Mouse (Mus musculus): ENCODE measurements around the gene Snapc5. TPM values are rescaled to one million over a fixed set of nuclear protein-coding genes. Genes with fewer than 3 reads are reported as not detected.
"Not testable (repeated sequence)": the region's sequence is repeated elsewhere in the genome, so short reads cannot be mapped to it uniquely, and the experiment has no call there.

Snapc5 gene
- polyA plus RNA-seq, 1 experiment, result 37.1 TPM

- TF ChIP-seq POLR2A (IDR thresholded peaks at IDR 0.05; ENCODE audit: insufficient read depth, low read length) (no peak), CTCF (IDR thresholded peaks at IDR 0.05; ENCODE audit: low read depth, low read length) (no peak), EP300 (IDR thresholded peaks at IDR 0.05; ENCODE audit: insufficient read depth, low read depth, low read length) (0 out of 2 replicates have a peak, but pooled peaks have one; percentile 38)
- no peak overlapping the region for H3K9ac ChIP-seq (ENCODE audit: low read depth, poor library complexity, severe bottlenecking)
- H3K9me3 ChIP-seq (replicated peaks; ENCODE audit: control insufficient read depth, insufficient read depth, low read length, poor library complexity, severe bottlenecking), result no peaks in the 10 kb centered on the region
- H3K4me1 ChIP-seq (ENCODE audit: control insufficient read depth, insufficient read depth, low read length), result peaks cover 18% of the 10 kb centered on the region
- H3K27ac ChIP-seq (ENCODE audit: insufficient read depth, low read length), result peak overlapping the region; percentile 85
- H3K27me3 ChIP-seq (ENCODE audit: control insufficient read depth, insufficient read depth, low read length, poor library complexity, severe bottlenecking), result no peaks in the 10 kb centered on the region
- peaks cover 11% of the 10 kb centered on the region for H3K36me3 ChIP-seq (ENCODE audit: control insufficient read depth, insufficient read depth, low read length, poor library complexity, severe bottlenecking)
- H3K4me3 ChIP-seq (ENCODE audit: low read depth, low read length), result no peak overlapping the region
Measured at GRCm38 (mm10) chr9:64197524-64197923, 18.4 kb downstream of the Snapc5 start.

- H3K27ac ChIP-seq (ENCODE audit: insufficient read depth, low read length), result peak overlapping the region; percentile 85
- peaks cover 19% of the 10 kb centered on the region for H3K4me1 ChIP-seq (ENCODE audit: control insufficient read depth, insufficient read depth, low read length)
- H3K36me3 ChIP-seq (ENCODE audit: control insufficient read depth, insufficient read depth, low read length, poor library complexity, severe bottlenecking), result peaks cover 6% of the 10 kb centered on the region
Measured at GRCm38 (mm10) chr9:64198068-64198762, 19.1 kb downstream of the Snapc5 start.

GRCm38 (mm10) chr9:64198763-64199418, 19.8 kb downstream of the Snapc5 start:
- not testable (repeated sequence) for H3K4me3 ChIP-seq (ENCODE audit: low read depth, low read length); H3K36me3 ChIP-seq (ENCODE audit: control insufficient read depth, insufficient read depth, low read length, poor library complexity, severe bottlenecking); H3K9ac ChIP-seq (ENCODE audit: low read depth, poor library complexity, severe bottlenecking); H3K27me3 ChIP-seq (ENCODE audit: control insufficient read depth, insufficient read depth, low read length, poor library complexity, severe bottlenecking); H3K9me3 ChIP-seq (replicated peaks; ENCODE audit: control insufficient read depth, insufficient read depth, low read length, poor library complexity, severe bottlenecking)
- H3K27ac ChIP-seq (ENCODE audit: insufficient read depth, low read length), result peak overlapping the region; percentile 85
- peaks cover 19% of the 10 kb centered on the region for H3K4me1 ChIP-seq (ENCODE audit: control insufficient read depth, insufficient read depth, low read length)
- peak; percentile 95 for TF ChIP-seq EP300 (IDR thresholded peaks at IDR 0.05; ENCODE audit: insufficient read depth, low read depth, low read length)

More at GRCm38 (mm10) chr9:64198068-64198762, 19.1 kb downstream of the Snapc5 start:
- no peaks in the 10 kb centered on the region for H3K9me3 ChIP-seq (replicated peaks; ENCODE audit: control insufficient read depth, insufficient read depth, low read length, poor library complexity, severe bottlenecking)
- H3K4me3 ChIP-seq (ENCODE audit: low read depth, low read length), result no peak overlapping the region
- no peak overlapping the region for H3K9ac ChIP-seq (ENCODE audit: low read depth, poor library complexity, severe bottlenecking)
- H3K27me3 ChIP-seq (ENCODE audit: control insufficient read depth, insufficient read depth, low read length, poor library complexity, severe bottlenecking), result no peaks in the 10 kb centered on the region
- TF ChIP-seq POLR2A (IDR thresholded peaks at IDR 0.05; ENCODE audit: insufficient read depth, low read length), result no peak
- no peak for TF ChIP-seq EP300 (IDR thresholded peaks at IDR 0.05; ENCODE audit: insufficient read depth, low read depth, low read length)
- TF ChIP-seq CTCF (IDR thresholded peaks at IDR 0.05; ENCODE audit: low read depth, low read length), result no peak

DNA sequence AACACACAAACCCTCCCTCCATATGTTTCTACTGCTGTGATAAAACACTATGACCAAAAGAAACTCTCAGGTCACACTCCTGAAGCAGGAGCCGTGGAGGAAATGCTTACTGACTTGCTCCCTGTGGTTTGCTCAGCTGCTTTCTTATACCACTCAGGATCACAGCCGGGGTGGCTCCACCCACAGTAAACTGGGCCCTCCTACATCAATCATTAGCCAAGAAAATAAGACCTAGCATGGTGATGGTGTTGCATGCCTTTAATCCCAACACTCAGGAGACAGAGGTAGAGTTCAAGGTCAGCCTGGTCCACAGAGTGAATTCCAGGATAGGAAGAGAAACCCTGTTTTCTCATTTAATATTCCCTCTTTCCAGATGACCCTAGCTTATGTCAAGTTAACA, 20.8 kb downstream of the Snapc5 start:
- H3K36me3 ChIP-seq (ENCODE audit: control insufficient read depth, insufficient read depth, low read length, poor library complexity, severe bottlenecking), result peaks cover 10% of the 10 kb centered on the region

DNA sequence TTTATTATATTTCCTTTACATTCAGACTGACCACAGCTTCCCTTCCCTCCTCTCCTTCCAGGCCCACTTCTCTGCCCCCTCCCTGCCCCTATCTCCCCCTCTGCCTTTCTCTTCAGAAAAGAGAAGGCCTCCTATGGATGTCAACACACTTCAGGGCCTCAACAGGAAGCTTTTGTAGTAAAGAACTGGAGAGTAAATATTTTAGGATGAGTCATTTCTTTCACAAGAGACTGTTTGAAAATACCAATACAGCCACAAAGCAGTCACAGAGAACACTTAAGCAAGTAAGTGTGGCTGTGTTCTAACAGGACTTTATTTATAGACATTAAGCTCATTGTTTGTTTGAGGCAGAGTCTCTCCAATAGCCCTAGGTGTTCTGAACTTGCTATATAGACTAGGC, 23.3 kb downstream of the Snapc5 start:
- H3K36me3 ChIP-seq (ENCODE audit: control insufficient read depth, insufficient read depth, low read length, poor library complexity, severe bottlenecking), result peaks cover 18% of the 10 kb centered on the region
- TF ChIP-seq EP300 (IDR thresholded peaks at IDR 0.05; ENCODE audit: insufficient read depth, low read depth, low read length) (no peak), CTCF (IDR thresholded peaks at IDR 0.05; ENCODE audit: low read depth, low read length) (no peak), POLR2A (IDR thresholded peaks at IDR 0.05; ENCODE audit: insufficient read depth, low read length) (no peak)
- peaks cover 14% of the 10 kb centered on the region for H3K4me1 ChIP-seq (ENCODE audit: control insufficient read depth, insufficient read depth, low read length)
- H3K9ac ChIP-seq (ENCODE audit: low read depth, poor library complexity, severe bottlenecking), result no peak overlapping the region
- H3K27ac ChIP-seq (ENCODE audit: insufficient read depth, low read length), result 0 out of 2 replicates have a peak overlapping the region, but pooled peaks have one; percentile 51
- no peaks in the 10 kb centered on the region for H3K27me3 ChIP-seq (ENCODE audit: control insufficient read depth, insufficient read depth, low read length, poor library complexity, severe bottlenecking)
- no peaks in the 10 kb centered on the region for H3K9me3 ChIP-seq (replicated peaks; ENCODE audit: control insufficient read depth, insufficient read depth, low read length, poor library complexity, severe bottlenecking)
- H3K4me3 ChIP-seq (ENCODE audit: low read depth, low read length), result no peak overlapping the region

More for the DNA sequence above, 20.8 kb downstream of the Snapc5 start:
- H3K9ac ChIP-seq (ENCODE audit: low read depth, poor library complexity, severe bottlenecking), result no peak overlapping the region
- no peaks in the 10 kb centered on the region for H3K27me3 ChIP-seq (ENCODE audit: control insufficient read depth, insufficient read depth, low read length, poor library complexity, severe bottlenecking)
- no peak overlapping the region for H3K4me3 ChIP-seq (ENCODE audit: low read depth, low read length)
- peaks cover 19% of the 10 kb centered on the region for H3K4me1 ChIP-seq (ENCODE audit: control insufficient read depth, insufficient read depth, low read length)
- peak overlapping the region; percentile 81 for H3K27ac ChIP-seq (ENCODE audit: insufficient read depth, low read length)
- H3K9me3 ChIP-seq (replicated peaks; ENCODE audit: control insufficient read depth, insufficient read depth, low read length, poor library complexity, severe bottlenecking), result no peaks in the 10 kb centered on the region
- TF ChIP-seq POLR2A (IDR thresholded peaks at IDR 0.05; ENCODE audit: insufficient read depth, low read length) (no peak), EP300 (IDR thresholded peaks at IDR 0.05; ENCODE audit: insufficient read depth, low read depth, low read length) (no peak), CTCF (IDR thresholded peaks at IDR 0.05; ENCODE audit: low read depth, low read length) (no peak)

DNA sequence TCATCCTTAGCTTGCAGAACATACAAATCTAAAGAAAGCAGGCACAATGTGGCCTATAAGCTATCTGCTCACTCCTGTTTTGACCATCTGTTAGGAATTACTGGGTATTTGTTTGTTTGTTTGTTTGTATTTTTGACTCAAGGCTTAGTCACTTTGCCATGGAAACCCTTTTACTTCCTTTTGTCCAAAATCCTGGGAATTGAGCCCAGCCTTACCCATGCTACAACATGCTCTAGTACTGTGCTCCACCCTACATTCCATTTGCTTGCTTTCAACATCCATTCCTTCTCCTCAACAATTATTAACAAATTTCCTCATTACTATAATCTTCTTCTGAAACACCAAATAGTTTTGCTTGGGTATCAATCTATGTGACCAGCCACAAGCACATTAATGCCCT, 23.8 kb downstream of the Snapc5 start:
- no peak overlapping the region for H3K4me3 ChIP-seq (ENCODE audit: low read depth, low read length)
- H3K9ac ChIP-seq (ENCODE audit: low read depth, poor library complexity, severe bottlenecking), result no peak overlapping the region
- H3K27ac ChIP-seq (ENCODE audit: insufficient read depth, low read length), result 0 out of 2 replicates have a peak overlapping the region, but pooled peaks have one; percentile 51
- H3K9me3 ChIP-seq (replicated peaks; ENCODE audit: control insufficient read depth, insufficient read depth, low read length, poor library complexity, severe bottlenecking), result no peaks in the 10 kb centered on the region
- H3K4me1 ChIP-seq (ENCODE audit: control insufficient read depth, insufficient read depth, low read length), result peaks cover 10% of the 10 kb centered on the region
- TF ChIP-seq POLR2A (IDR thresholded peaks at IDR 0.05; ENCODE audit: insufficient read depth, low read length) (no peak), EP300 (IDR thresholded peaks at IDR 0.05; ENCODE audit: insufficient read depth, low read depth, low read length) (no peak), CTCF (IDR thresholded peaks at IDR 0.05; ENCODE audit: low read depth, low read length) (no peak)
- H3K36me3 ChIP-seq (ENCODE audit: control insufficient read depth, insufficient read depth, low read length, poor library complexity, severe bottlenecking), result peaks cover 18% of the 10 kb centered on the region
- no peaks in the 10 kb centered on the region for H3K27me3 ChIP-seq (ENCODE audit: control insufficient read depth, insufficient read depth, low read length, poor library complexity, severe bottlenecking)
